Mouse (Mus musculus) liver, postnatal 0 days (tissue): ENCODE measurements around the gene Kif1b. TPM values are rescaled to one million over a fixed set of nuclear protein-coding genes. Genes with fewer than 3 reads are reported as not detected.

ENCODE experiments used
- ATAC-seq: fragments of 200-750 bp; cut with Nextera tagmentation; 2 replicates; pipeline ENCODE4 v1.8.0; 2017; ENCODE audit warnings: mild to moderate bottlenecking, moderate library complexity
- DNase-seq: peaks from one replicate; pipeline ENCODE4 v3.0.0-alpha.2; 2016
- H3K27ac ChIP-seq: fragments of 300-500 bp; sonication (generic); 2 replicates; pipeline ENCODE4 v1.5.1; 2014; ENCODE audit warnings: antibody characterized with exemption, moderate library complexity, mild to moderate bottlenecking, low read depth
- H3K27me3 ChIP-seq: fragments of 300-500 bp; sonication (generic); 2 replicates; pipeline ENCODE4 v1.6.1; 2014; ENCODE audit warnings: low read length, control low read depth, mixed read lengths; ENCODE audit not compliant: insufficient read depth
- H3K36me3 ChIP-seq: fragments of 300-500 bp; sonication (generic); replicated peaks from 2 replicates; pipeline ENCODE4 v1.6.1; 2014; ENCODE audit warnings: mild to moderate bottlenecking, control low read depth, low read length, moderate library complexity, mixed read lengths; ENCODE audit not compliant: insufficient read depth
- H3K4me1 ChIP-seq: fragments of 300-500 bp; sonication (generic); 2 replicates; pipeline ENCODE4 v1.6.1; 2014; ENCODE audit warnings: antibody characterized with exemption, mild to moderate bottlenecking, control low read depth; ENCODE audit not compliant: insufficient read depth
- H3K4me2 ChIP-seq: fragments of 300-500 bp; sonication (generic); 2 replicates; pipeline ENCODE4 v1.6.1; 2014; ENCODE audit warnings: low read depth, mild to moderate bottlenecking, low read length, moderate library complexity, mixed read lengths
- H3K4me3 ChIP-seq: fragments of 300-500 bp; sonication (generic); 2 replicates; pipeline ENCODE4 v1.5.1; 2014; ENCODE audit warnings: low read depth, low read length
- H3K9ac ChIP-seq: fragments of 300-500 bp; sonication (generic); replicated peaks from 2 replicates; pipeline ENCODE4 v1.6.1; 2014; ENCODE audit warnings: mild to moderate bottlenecking, moderate library complexity
- H3K9me3 ChIP-seq: fragments of 300-500 bp; sonication (generic); 2 replicates; pipeline ENCODE4 v1.6.1; 2016; ENCODE audit warnings: mild to moderate bottlenecking, control low read depth, low read length, mixed read lengths
- CTCF ChIP-seq: sonication (generic); IDR thresholded peaks from 2 replicates; pipeline ENCODE4 v1.5.1; 2016; ENCODE audit warnings: antibody characterized with exemption, low read depth
- EP300 ChIP-seq: IDR thresholded peaks from 2 replicates; pipeline ENCODE4 v1.6.1; 2016; ENCODE audit warnings: antibody characterized with exemption, low read depth, mild to moderate bottlenecking
- WGBS: fragments of 180-500 bp; shearing (Covaris S2); extraction: QIAGEN DNeasy Blood & Tissue Kit; methylation state at CpG from one replicate; pipeline ENCODE4 v1.1.7; 2014; ENCODE audit not compliant: insufficient replicate concordance; 5-methylcytosine and 5-hydroxymethylcytosine counted together
- polyA plus RNA-seq: library from polyadenylated mRNA; unstranded; fragments of >200 nt; fragmentation: Nextera tagmentation; extraction: Ambion mirVana; gene quantifications from 2 replicates; pipeline ENCODE4 v1.2.1, GENCODE M21; 2015

Gene Kif1b
- polyA plus RNA-seq, 1 experiment from 2014 or later, result 8.9 TPM

DNA sequence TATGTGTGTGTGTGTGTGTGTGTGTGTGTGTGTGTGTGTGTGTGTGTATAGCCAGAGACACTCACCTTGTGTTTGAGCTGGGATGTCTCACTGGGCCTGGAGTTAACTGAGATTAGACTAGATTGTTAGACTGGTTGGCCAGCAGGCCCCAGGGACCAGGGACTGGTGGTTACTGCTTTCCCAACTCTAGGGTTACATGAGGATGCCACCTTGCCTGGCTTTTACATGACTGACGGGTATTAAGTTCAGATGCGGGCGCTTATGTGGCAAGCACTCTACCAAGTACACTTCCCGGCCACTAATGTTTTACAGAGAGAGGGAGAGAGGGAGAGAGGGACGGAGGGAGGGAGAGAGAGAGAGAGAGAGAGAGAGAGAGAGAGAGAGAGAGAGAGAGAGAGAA is 4.5 kb upstream of the Kif1b start:
- DNase-seq, result no peak
- no peak overlapping the region for H3K4me3 ChIP-seq
- WGBS, result 85% methylated on average over 5 of the region's 5 CpGs
- H3K9me3 ChIP-seq, result no peaks in the 10 kb centered on the region
- no peaks in the 10 kb centered on the region for H3K36me3 ChIP-seq
- ATAC-seq, result no peak
- no peak overlapping the region for H3K27ac ChIP-seq
- H3K9ac ChIP-seq, result no peak overlapping the region
- no peak for TF ChIP-seq EP300
- TF ChIP-seq CTCF, result no peak
- no peak overlapping the region for H3K4me2 ChIP-seq
- H3K27me3 ChIP-seq, result peaks cover under 1% of the 10 kb centered on the region; the same call in 1 of the 2 replicates
- H3K4me1 ChIP-seq, result peaks cover 7% of the 10 kb centered on the region

DNA sequence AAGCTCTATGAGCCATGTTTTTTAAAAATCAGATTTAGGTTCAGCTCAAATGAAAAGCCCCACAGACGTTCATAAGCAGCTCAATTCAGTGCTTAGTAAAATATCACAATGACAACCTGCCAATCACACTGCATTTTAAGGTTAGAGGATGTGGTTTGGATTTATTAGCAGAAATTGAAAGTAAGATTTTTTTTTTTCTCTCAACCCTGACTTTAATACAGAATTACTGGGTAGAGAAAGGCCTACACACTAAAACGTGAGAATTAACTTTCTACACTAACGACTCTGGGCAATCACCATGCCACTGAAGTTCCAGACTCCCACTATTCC is 963 bp upstream of the Kif1b start:
- ATAC-seq (no peak), DNase-seq (no peak)
- peaks cover 4% of the 10 kb centered on the region for H3K27me3 ChIP-seq
- no peak overlapping the region for H3K27ac ChIP-seq
- H3K36me3 ChIP-seq, result no peaks in the 10 kb centered on the region
- H3K4me2 ChIP-seq, result peak overlapping the region; percentile 84
- no peaks in the 10 kb centered on the region for H3K9me3 ChIP-seq
- peaks cover 10% of the 10 kb centered on the region for H3K4me1 ChIP-seq
- TF ChIP-seq EP300, result no peak
- no peak for TF ChIP-seq CTCF
- H3K4me3 ChIP-seq, result peak overlapping the region; percentile 81
- WGBS, result 52% methylated on average over 3 of the region's 3 CpGs
- peak overlapping the region; percentile 61 for H3K9ac ChIP-seq

DNA sequence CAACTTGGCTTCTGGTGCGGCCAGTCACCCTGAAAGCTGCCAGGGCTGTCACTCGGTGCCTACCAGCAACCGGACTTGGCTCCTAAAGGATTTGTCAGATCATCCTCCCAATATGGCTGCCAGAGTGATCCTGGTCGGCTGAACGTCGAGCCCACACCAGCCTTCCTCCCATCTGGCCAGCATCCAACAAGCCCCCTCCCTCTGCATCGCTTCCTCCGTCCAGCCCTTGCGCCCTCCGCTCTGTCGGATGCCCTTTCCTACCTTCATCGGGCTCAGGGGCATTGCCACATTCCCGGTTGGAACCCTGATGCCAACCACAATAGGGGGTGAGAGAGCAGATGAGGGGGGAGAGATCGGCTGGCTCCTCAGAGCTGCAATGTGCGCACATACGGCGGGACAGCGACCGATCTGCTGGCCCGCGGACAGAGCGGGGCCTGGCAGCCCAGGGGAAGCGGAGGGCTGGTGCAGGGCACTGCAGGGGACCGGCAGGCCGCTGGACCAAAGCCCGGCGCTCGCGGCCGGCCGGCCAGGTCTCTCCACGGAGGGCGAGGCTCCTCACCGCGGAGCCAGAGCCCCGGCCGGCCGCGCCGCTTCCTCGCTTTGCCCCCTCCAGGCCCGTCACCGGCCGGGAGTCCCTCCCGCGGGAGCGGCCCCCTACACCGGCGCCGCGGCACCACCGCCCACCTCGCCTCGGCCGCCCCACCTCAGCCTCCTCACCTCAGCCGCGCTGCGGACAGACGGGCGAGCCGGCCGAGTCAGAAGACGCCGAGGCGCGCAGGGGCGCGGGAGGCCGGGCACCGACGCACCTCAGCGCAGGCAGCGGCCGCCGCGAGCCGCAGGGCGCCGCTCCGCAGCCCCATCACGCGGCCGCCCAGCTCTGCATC is 539 bp downstream of the Kif1b start:
- peak; percentile 66 for ATAC-seq
- H3K9ac ChIP-seq, result peak overlapping the region; percentile 78
- H3K27me3 ChIP-seq, result peaks cover 4% of the 10 kb centered on the region
- H3K4me2 ChIP-seq, result peak overlapping the region; percentile 84
- peaks cover 16% of the 10 kb centered on the region for H3K4me1 ChIP-seq
- peak overlapping the region; percentile 87 for H3K27ac ChIP-seq
- under 1% methylated on average over 66 of the region's 83 CpGs for WGBS
- no peak for TF ChIP-seq EP300
- no peak for TF ChIP-seq CTCF
- H3K4me3 ChIP-seq, result peak overlapping the region; percentile 81
- peak; percentile 64 for DNase-seq
- H3K36me3 ChIP-seq, result no peaks in the 10 kb centered on the region
- H3K9me3 ChIP-seq, result no peaks in the 10 kb centered on the region

DNA sequence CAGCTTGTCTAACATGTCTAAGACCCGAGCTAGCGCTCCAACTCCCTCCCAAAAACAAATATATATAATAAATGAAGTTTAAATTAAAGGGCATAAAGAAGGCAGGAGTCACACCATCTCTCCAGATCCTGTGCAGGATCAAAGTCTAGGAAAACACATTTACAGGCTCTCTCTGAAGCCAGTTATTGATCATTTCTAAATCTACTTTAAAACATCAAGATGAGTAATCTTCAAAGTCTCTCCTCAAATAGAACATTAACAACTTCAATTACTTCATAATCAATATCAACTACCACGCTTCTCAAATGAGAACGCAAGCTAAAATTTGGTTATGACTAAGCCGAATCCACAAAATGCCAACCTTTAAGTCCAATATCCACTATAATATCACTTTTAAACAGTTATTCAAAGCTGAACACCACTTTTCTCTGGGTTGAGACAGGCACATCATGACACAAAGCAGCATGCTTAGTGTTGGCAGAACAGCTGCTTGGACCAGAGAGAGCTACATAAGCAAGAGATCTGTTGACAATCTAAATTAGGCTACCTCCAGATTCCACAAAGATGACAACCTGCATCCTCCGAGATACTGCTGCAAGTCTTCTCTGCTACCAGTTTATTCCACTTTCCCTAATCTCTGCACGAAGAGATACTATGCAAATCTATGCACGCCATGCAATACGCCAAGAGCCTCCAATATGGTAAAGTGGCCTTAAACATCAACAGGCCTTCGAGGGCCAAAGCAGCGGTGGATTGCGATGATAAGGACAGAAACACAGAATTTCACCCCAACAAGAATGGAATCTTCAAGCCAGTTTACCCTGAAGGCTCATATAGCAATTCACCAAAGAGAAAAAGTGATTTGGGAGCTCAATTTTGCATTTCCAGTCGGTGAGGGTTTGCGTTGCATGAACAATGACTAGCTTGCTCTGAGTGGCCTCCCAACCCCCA is 1.5 kb downstream of the Kif1b start:
- H3K9me3 ChIP-seq, result no peaks in the 10 kb centered on the region

DNA sequence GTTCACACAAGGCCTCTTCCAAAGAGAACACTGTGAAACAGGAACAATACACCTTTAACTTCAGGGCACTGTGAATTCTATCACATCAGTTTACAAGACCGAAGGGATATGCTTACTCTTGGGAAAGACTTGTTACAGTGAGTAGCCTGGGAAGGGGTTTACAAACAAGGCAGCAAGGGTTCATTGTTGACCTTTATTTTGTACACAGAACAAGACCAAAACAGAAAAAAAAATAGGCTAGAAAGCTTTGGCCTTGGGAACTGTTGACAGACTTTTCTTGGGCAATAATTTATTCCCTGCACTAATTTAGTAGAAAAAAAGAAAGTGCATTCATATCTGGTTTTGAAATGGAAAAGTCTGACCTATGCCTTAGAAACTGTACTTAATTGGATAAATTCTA is 3.0 kb downstream of the Kif1b start:
- H3K9ac ChIP-seq, result no peak overlapping the region
- TF ChIP-seq EP300 (no peak), CTCF (no peak)
- peak overlapping the region; percentile 9; the same call in 1 of the 2 replicates for H3K4me2 ChIP-seq
- ATAC-seq (no peak), DNase-seq (no peak)
- WGBS, result 49% methylated on average over 1 of the region's 1 CpGs
- no peaks in the 10 kb centered on the region for H3K9me3 ChIP-seq
- no peak overlapping the region for H3K4me3 ChIP-seq
- H3K4me1 ChIP-seq, result peaks cover 21% of the 10 kb centered on the region
- no peaks in the 10 kb centered on the region for H3K36me3 ChIP-seq
- H3K27me3 ChIP-seq, result peaks cover 4% of the 10 kb centered on the region
- H3K27ac ChIP-seq, result peak overlapping the region; percentile 36; the same call in 1 of the 2 replicates

More for the DNA sequence above, 1.5 kb downstream of the Kif1b start:
- H3K27ac ChIP-seq, result peak overlapping the region; percentile 87
- H3K36me3 ChIP-seq, result no peaks in the 10 kb centered on the region
- ATAC-seq (no peak), DNase-seq (no peak)
- H3K27me3 ChIP-seq, result peaks cover 4% of the 10 kb centered on the region
- H3K9ac ChIP-seq, result peak overlapping the region; percentile 78
- TF ChIP-seq CTCF (no peak), EP300 (0 out of 2 replicates have a peak, but pooled peaks have one; percentile 31)
- WGBS, result 43% methylated on average over 14 of the region's 14 CpGs
- peak overlapping the region; percentile 81 for H3K4me3 ChIP-seq
- peaks cover 21% of the 10 kb centered on the region for H3K4me1 ChIP-seq
- H3K4me2 ChIP-seq, result peak overlapping the region; percentile 84

DNA sequence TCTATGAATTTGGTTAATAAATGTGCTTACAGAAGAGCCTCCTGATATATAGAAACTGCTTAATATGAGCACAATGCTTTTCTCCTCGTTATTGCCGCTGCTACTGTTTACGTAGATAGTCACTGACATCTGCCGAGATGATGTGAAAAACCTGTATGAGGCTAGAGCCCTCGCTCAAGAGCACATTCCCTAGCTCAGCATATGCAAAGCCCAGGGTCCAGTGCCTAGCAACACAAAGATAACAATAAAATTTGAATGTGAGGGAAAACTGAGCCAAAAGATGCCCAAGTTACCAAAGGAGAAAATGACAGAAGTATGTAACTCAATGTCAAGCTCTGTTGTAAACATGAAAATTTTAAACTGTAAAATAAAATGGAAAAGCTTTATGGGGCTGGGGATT is 4.0 kb downstream of the Kif1b start:
- H3K9me3 ChIP-seq, result no peaks in the 10 kb centered on the region
- no peak overlapping the region for H3K4me2 ChIP-seq
- DNase-seq (no peak), ATAC-seq (no peak)
- TF ChIP-seq EP300 (no peak), CTCF (no peak)
- H3K4me1 ChIP-seq, result peaks cover 20% of the 10 kb centered on the region
- no peak overlapping the region for H3K27ac ChIP-seq
- peaks cover 4% of the 10 kb centered on the region for H3K27me3 ChIP-seq
- no peaks in the 10 kb centered on the region for H3K36me3 ChIP-seq
- H3K4me3 ChIP-seq, result no peak overlapping the region
- 61% methylated on average over 5 of the region's 5 CpGs for WGBS
- no peak overlapping the region for H3K9ac ChIP-seq
